Mouse (Mus musculus) frontal cortex, adult (tissue): ENCODE results near the gene Srm.

Source experiments
- ATAC-seq: cut with Nextera tagmentation; 2 replicates; pipeline ENCODE4 v1.9.2; 2017; ENCODE audit warnings: mild to moderate bottlenecking, moderate library complexity, mixed read lengths; ENCODE audit not compliant: low TSS enrichment

Srm gene

DNA sequence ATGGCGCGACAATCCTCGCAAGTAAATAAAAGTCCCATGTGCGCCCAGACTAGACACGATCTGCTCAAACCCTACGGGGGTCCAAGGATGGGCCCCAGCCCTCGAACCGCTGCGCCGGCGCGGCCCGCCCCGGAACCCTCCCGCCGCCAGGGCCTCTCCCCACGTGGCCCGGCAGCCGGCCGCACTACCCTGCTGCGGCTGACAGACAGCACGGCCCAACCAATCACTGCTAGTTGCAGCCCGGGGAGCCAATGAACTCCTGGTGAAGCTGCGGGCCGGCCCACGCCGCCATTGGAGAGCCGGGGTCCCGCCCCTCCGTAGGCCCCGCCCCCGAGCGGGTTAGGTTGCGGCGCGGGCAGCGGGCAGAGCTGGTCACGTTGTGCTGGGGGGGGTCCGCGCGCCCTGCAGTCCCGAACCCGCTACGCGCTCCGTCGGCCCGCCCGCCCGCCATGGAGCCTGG, at the start of gene Srm:
Gene Srm, plus strand, starts transcription at position 333 of the 460 bp plus-strand sequence.
- ATAC-seq: peak; percentile 97

DNA sequence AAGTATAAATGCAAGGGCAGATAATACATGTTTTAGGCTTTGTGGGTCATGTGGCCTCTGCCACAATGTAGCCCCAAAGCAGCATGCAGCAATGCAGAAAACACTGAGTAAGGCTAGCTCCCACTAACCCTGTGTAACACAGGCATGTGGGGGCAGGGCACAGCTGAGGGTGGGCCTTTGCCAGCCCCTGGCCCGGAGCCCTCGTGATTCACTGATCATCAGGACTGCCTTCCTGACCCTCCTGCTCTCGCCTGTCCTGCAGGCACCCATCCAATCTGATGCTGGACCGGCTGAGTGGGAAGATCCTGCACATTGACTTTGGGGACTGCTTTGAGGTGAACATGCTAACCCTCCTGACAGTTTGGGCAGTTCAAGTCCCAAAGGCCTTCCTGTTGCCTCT, 42.2 kb upstream of the Srm start:
- ATAC-seq: no peak

DNA sequence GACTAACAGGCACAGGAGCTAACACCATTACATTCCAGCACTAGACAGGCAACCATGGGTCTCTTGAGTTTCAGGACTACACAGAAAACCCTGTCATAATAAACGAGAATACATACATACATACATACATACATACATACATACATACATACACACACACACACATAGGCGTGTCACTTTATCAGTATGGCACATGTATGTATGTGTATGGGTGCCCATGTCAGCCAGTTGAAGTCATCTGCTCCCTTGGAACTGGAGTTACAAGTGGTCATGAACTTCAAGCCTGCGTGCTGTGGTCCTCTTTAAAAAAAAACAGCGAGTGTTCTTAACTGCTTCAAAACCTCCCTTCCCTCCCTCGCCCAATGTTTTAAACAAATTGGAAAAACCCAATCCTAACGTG, 33.5 kb upstream of the Srm start:
- 0 out of 2 replicates have a peak, but pooled peaks have one; percentile 13 for ATAC-seq

DNA sequence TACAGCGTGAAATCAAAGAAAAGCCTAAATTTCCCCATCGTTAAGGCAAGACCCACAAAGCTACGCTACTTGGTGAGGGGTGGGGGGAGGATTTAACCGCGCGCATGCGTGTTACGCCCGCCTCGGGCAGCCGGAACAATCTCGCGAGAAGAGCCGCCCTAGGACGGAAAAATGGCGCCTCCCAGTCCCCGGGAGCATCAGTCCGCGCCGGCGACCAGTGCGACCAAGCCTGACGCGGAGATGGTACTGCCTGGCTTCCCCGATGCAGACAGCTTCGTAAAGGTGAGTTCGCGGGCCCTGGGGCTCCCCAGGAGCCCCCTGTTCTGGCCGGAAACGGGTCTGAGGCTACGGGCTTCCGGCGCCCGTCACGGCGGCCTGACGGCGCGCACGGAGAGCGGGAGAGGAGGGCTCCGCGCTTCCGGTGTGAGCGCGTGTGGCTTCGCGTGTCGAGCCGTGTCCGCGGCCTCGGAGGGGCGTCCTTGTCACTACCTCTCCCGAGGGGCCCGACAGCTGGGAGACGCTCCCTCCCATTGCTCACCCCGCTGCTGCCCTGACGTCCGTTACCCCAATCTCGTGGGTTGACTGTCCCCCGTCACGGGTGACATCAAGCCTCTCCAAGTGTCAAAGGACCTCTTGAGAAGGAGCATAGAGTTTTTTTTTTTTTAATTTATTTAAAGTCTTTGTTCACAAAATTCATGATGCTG, 32.9 kb upstream of the Srm start, which contains the start of gene Exosc10:
Gene Exosc10, plus strand, starts transcription at position 133 of the 704 bp plus-strand sequence.
- peak; percentile 98 for ATAC-seq

DNA sequence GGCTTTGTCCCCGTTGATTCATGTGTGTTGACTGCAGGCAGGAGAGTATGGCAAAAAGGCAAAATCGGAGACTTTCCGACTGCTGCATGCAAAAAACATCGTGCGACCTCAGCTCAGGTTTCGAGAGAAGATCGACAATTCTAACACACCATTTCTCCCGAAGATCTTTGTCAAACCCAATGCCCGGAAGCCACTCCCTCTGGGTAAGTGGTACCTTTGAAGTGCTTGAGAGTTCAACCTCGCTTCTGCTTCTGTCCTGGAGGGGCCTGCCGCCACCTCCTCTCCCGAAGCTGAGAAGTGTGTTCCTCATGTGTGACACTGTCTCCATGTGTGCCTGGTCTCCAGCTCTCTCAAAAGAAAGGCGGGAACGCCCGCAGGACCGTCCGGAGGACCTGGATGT, 28.6 kb upstream of the Srm start:
- no peak for ATAC-seq

DNA sequence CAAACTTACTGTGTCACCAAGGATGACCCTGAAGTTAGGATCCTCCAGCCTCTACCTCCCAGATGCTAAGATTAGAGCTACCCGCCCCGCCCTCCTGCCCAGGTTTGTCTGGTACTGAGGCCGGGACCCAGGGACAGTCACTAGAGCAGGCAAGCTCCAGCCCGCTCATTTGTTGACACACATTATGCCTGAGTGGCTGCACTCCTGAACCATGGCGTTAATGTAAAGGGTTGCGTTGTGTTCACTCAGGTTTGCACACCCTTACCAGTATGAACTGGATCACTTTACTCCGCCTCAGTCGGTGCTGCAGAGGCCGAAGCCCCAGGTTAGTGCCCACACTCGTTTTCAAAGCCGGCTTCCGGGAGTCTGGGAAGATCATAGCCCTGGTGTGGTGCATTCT, 27.7 kb upstream of the Srm start:
- ATAC-seq: no peak

DNA sequence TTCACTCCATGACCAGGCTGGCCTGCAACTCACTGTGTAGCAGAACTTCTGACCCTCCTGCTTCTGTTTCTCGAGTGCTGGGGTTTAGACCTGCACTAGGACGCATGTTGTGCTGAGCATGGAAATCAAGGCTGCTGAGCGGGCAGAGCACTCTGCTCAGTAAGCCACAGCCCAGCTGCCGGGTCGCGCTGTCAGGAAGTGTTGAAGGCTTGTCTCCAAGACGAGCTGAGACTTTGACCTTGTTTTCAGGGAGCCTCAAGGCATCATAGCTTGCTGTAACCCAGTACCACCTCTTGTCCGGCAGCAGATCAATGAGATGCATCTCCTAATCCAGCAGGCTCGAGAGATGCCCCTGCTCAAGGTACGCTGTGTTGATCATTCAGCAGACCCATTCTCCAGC, 21.2 kb upstream of the Srm start:
- no peak for ATAC-seq

DNA sequence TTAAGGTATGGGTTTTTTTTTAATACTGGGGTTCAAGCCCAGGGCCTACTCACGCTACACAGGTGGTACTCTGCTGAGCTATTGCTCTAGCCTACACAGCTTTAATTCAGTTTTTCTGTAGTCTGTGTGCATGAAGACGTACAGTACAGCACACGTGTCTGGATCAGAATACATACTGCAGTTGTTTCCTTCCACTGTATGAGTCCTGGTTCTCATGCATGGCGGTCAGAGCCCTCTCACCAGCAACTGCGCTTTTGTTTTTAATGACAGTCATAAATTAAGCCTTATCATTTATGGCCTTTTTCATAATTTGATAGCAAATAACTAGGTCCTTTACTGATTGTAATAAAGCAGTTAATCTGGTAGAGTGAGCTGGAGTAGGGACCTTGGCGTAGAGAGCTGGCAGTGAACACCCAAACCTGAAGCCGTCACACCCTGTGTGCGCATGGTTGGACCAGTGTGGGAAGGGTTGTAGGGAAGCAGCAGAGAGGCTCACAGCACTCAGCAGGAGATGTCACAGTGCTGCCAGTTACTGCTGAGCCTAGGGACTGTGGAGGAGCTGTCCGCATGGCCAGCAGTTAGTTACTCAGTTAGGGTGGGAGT, 20.5 kb upstream of the Srm start:
- ATAC-seq: no peak

DNA sequence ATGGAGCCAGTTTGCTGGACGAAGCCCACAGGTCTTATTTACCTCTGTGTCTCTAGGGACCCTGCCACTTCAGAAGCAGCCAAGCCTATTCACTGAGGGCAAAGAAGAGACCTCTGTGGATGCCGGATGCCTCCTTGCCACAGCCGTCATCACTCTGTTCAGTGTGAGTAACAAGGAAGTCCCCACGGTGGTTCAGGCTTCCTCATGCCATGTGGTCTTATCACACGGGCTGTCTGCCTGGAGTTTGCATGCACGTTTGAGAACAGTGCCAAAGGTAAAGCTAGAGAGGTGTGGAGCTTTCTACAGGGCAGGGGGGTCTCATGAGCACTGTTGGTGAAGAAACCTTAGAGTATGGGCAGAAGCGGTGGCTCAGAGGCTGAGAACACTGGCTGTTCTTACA, 18.1 kb upstream of the Srm start:
- no peak for ATAC-seq

DNA sequence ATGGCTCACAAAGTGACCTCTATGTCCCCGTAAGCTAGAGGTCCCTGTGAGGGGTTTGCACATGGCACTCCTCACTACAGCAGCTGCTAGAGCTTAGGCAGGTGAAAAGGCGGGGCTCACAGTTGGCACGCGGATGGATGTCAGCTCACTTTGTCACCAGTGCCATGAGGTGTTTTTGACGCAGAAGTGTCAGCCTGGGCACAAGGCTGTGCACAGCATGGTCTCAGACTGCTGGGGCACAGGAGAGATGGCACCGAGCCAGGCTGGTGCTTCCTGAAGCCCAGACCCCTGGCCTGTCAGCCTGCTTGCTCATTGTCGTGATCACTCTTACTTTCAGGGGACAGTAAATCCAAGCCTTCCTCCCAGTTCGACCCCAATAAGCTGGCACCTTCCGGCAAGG, 10.5 kb upstream of the Srm start:
- ATAC-seq: no peak

DNA sequence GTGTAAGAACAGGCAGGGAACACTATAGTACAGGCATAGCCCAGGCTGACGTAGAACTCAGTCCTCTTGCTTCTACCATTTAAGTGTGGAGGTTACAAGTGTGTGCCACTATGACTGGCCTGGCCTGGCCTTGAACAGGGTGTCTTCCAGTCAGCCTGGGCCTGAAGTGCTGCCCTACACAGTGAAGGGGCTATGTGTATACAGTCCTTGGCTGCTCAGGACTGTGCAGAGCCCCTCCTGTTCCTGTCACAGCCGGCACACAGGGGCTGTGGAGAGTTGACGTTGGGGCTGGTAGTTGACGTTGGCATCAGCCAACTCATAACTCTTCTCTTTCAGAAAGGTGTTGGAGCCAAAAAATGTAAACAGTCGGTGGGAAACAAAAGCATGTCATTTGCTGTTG, 9.9 kb upstream of the Srm start:
- no peak for ATAC-seq

DNA sequence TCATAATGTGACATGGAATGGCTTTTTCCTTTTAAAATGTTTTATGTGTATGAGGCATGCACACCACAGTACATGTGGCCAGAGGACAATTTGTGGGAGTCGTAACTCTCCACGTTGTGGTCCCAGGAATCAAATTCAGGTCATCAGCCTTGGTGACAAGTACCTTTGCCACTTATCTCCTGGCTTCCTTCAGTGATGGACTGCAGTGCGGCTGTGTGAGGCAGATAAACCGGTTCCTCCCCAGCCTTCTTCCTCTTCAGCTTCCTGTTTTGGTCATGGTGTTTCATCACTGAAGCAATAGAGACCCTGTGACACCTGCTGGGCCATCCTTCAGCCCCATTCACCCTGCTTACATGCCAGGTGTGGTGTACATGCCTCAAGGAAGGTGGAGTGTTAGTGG, 8.0 kb upstream of the Srm start:
- no peak for ATAC-seq

DNA sequence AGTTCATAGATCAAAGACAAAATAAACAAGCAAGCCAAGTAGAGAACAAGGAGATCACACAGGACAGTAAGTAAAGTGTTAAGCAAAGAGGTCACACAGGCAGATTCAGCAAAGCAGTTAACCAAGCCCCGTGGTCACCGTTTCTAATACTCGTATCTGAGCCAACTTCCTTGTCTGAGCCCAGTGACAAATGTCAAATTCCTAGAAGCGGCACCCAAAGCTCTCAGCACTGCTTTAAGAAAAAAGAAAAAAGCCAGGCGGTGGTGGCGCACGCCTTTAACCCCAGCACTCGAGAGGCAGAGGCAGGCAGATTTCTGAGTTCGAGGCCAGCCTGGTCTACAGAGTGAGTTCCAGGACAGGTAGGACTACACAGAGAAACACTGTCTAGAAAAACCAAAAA, 4.7 kb upstream of the Srm start:
- no peak for ATAC-seq

DNA sequence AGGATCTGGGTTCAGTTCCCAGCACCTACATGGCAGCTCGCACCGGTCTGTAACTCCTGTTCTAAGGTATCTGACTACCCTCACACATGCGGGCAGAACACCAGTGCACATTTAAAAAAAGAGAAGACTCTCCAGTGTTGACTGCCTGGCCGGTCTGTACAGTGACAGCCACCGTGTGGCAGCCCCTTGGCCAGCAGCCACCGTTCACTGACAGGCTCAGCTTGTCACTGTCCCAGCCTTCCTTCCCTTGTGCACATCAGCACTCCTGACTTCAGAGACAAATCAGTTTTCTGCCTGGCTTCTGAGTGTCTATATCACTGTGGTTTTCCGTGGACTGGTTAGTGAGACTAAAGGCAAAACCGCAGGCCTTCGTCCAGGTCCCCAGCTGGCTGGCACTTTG, 2.5 kb upstream of the Srm start:
- ATAC-seq: no peak

DNA sequence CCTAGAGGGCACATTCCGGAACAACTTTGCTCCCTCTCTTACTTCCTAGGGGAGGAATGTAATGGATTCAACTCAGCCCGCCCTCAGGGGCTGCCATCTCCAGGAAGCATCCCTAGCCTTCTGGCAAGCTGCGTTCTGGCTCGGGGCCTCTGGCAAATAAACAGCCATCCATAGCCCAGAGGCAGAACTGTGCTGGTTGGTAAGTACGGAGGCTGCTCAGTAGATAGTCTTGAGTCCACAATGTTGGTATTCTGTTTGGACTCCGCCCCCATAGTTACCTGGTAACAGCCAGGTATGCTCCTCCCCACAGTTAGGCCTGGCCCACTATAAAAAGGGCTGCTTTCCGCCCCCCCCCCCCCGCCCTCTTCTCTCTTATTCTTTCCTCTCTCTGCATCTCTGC, 1.7 kb upstream of the Srm start:
- no peak for ATAC-seq

DNA sequence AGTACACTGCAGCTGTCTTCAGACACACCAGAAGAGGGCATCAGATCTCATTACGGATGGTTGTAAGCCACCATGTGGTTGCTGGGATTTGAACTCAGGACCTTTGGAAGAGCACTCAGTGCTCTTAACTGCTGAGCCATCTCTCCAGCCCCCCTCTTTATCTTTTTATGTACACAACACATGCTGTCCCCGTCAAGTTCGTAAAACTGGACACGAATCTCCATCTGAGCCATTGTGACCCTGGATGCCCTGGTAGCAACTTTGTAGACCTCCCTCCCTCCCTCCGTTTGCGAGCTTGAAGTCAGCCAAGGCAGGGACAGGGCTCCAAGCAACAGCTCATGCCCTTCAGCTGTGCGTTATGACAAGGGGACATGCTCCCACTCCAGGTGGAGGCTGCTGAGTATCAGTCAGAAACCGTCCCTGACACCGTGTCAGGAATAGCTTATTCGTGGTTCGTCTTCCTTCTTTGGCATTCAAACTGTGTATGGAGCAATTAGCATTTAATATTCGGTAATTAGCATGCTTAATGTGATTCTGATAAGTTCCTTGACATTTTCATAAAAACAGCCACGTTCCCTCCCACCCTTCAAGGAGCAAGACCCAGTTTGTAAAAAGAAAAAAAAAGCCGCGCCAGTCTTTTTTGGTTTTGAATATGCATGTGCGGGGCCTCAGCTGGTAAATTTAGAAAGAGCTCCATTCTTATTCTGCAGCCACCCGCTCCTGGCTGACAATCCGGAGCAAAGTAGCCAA, 707 bp upstream of the Srm start:
- ATAC-seq: peak; percentile 17; the same call in 1 of the 2 replicates

DNA sequence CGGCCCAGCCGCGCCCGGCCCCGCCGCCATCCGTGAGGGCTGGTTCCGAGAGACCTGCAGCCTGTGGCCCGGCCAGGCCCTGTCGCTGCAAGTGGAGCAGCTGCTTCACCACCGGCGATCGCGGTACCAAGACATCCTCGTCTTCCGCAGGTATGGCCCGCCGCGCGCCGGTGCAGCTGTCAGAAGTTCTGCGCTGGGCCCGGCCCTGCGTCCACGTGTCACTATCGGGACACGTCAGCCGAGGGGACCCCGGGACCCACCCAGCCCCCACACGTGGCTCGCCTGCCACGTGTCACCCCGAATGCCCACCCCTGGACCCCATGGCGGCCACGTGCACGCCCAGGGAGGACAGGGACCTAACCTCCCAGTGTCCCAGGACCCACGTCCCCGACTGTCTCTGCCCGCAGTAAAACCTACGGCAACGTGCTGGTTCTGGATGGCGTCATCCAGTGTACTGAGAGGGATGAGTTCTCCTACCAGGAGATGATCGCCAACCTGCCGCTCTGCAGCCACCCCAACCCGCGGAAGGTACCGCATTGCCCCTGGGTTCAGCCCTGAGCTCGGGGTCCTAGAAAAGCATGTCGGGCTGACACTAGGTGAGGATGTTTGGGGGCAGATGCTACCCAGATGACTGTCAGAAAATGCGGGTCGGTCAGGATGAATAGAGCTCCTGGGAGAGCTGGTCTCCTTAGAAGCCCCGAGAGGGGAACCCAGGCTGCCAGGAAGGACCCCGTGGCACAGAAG, 506 bp downstream of the Srm start:
- ATAC-seq: peak; percentile 18; the same call in 1 of the 2 replicates

DNA sequence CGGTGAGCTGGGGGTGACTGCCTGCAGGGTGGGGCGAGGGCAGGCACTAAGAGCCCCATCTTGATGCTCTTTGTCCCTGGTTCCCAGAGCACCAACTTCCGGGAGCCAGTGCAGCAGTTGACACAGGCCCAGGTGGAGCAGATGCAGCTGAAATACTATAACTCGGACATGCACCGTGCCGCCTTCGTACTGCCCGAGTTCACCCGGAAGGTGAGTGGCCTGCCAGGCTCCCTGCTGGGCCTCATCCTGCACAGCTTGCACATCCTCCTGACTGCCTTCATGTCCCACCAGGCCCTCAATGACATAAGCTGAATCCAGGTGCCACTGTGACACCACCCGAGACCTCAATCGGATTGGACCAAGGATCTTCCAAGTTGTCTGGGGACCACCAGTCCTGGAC, 2.7 kb downstream of the Srm start:
- no peak for ATAC-seq

DNA sequence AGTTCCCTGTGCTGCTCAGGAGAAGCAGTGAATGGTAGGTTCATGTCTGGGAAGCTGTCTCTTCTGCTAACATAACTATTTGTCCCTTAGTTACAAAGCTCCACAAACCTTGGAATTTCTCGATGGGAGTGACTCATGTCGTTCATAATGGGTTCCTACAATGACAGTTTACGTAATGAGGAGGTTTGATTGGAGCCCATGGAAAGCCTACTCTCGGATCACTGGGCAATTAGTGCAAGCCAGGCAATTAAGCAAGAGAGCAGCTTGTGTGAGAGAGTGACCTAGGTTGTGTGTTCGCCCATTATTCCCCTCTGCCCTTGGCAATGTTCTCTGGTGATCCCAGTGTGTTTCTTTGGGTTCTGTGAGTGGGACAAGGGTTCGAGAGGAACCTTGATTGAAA, 4.6 kb downstream of the Srm start:
- no peak for ATAC-seq

DNA sequence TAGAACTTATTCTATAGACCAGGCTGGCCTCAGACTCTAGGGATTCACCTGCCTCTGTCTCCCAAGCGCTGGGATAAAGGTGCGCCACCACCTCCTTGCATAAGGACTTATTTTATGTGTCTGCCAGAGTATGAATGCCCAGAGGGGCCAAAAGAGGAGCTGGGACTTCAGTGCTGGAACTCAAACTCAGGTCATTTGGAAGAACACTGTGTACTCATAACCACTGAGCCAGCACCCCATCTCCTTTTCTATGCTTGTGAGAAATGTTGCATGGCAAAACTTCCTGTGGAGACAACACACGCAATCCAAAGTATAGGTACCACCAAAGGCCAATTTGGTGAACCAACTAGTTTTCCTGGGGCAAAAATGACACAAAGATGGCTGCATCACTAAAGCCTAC, 5.4 kb downstream of the Srm start:
- no peak for ATAC-seq

DNA sequence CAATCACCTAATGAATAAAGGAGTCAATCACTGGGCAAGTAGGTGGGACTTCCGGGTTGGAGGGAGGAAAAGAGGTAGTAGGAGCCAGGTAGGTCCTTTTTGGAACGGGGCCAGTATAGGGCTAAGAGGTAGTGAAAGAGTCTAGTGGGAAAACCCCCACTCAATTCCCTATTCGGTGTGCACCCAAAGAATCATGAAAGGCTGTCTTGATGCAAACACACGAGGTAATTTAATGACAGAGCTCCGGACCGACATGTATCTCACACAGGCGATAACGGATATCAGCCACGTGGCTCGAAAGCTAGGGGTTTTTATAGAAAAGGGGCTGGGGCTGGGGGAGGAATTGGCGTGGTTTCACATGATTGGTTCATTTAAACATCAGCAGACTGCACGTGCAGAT, 7.5 kb downstream of the Srm start:
- ATAC-seq: no peak

DNA sequence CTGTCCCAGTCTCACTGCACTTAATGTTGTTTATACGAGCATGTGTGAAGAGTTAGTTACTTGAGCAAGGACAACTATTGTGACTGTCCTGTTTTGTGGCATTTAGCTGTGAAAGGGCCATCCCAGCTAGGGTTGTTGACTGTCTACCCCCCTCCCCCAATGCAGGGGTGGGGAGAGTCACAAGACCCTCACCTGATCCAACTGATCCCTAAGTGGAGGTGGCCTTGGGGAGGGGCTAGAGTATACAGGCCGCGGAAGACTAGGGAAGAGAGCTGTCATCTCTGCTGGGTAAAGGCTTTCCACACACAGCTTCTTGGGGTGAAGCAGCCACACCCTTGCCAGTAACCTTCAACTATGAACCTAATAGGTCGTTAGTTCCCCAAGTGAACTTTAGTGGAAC, 9.0 kb downstream of the Srm start:
- no peak for ATAC-seq
